Mouse (Mus musculus): ENCODE results near the gene Cebpz.

- TF ChIP-seq CTCF (conservative IDR thresholded peaks at IDR 0.05; ENCODE audit: low read length) (no peak), POU5F1 (IDR thresholded peaks at IDR 0.05; ENCODE audit: borderline replicate concordance, low read length) (no peak)
These were observed 15.2 kb upstream of the Cebpz start for GRCm38 (mm10) chr17:78952070-78952469.
